Mouse (Mus musculus): ENCODE measurements at regions not wholly inside any gene's neighbourhood (a gene's known extent, or its start where the extent isn't known, plus 50 kb on each side); places are given as distances from the start of the nearest gene placed in this dataset.

GRCm38 (mm10) chr14:25306166-25306565 lies 152.8 kb upstream of the Zmiz1 start:
- ATAC-seq, result no peak

GRCm38 (mm10) chr14:25306961-25307654 lies 151.9 kb upstream of the Zmiz1 start:
- ATAC-seq, result no peak

- ATAC-seq, result no peak
These were observed 150.9 kb upstream of the Zmiz1 start for GRCm38 (mm10) chr14:25308051-25308450.

- ATAC-seq, result no peak
These were observed 148.3 kb upstream of the Zmiz1 start for GRCm38 (mm10) chr14:25310671-25311151.

GRCm38 (mm10) chr14:25311475-25311874 lies 147.5 kb upstream of the Zmiz1 start:
- ATAC-seq, result no peak

- ATAC-seq, result no peak
These were observed 146.8 kb upstream of the Zmiz1 start for GRCm38 (mm10) chr14:25312135-25312534.

- no peak for ATAC-seq
These were observed 146.1 kb upstream of the Zmiz1 start for GRCm38 (mm10) chr14:25312814-25313426.

GRCm38 (mm10) chr14:25313693-25314240 lies 145.2 kb upstream of the Zmiz1 start:
- ATAC-seq, result no peak

- no peak for ATAC-seq
These were observed 142.5 kb upstream of the Zmiz1 start for GRCm38 (mm10) chr14:25316491-25316890.

- no peak for ATAC-seq
These were observed 141.1 kb upstream of the Zmiz1 start for GRCm38 (mm10) chr14:25317680-25318471.

GRCm38 (mm10) chr14:25318909-25319308 lies 140.1 kb upstream of the Zmiz1 start:
- ATAC-seq, result no peak

- no peak for ATAC-seq
These were observed 138.8 kb upstream of the Zmiz1 start for GRCm38 (mm10) chr14:25320141-25320540.

- ATAC-seq, result no peak
These were observed 135.2 kb upstream of the Zmiz1 start for GRCm38 (mm10) chr14:25323542-25324484.

- no peak for ATAC-seq
These were observed 133.1 kb upstream of the Zmiz1 start for GRCm38 (mm10) chr14:25325887-25326286.

- no peak for ATAC-seq
These were observed 130.8 kb upstream of the Zmiz1 start for GRCm38 (mm10) chr14:25328230-25328629.

GRCm38 (mm10) chr14:25334186-25334585 lies 124.8 kb upstream of the Zmiz1 start:
- ATAC-seq, result no peak

GRCm38 (mm10) chr14:25336875-25337274 lies 122.1 kb upstream of the Zmiz1 start:
- no peak for ATAC-seq

GRCm38 (mm10) chr14:25338404-25339051 lies 120.5 kb upstream of the Zmiz1 start:
- ATAC-seq, result no peak

GRCm38 (mm10) chr14:25340845-25341244 lies 118.1 kb upstream of the Zmiz1 start:
- no peak for ATAC-seq

- ATAC-seq, result no peak
These were observed 117.0 kb upstream of the Zmiz1 start for GRCm38 (mm10) chr14:25341848-25342427.
